Mouse (Mus musculus) G1E (cell line): ENCODE measurements around the gene Ddx25.

ENCODE experiments used
- CTCF ChIP-seq: IDR thresholded peaks from 2 replicates; pipeline ENCODE4 v1.5.1; 2012; ENCODE audit warnings: low read depth, low read length, inconsistent platforms, mixed read lengths
- GATA1 ChIP-seq: IDR thresholded peaks from 2 replicates; pipeline ENCODE4 v1.6.1; 2012; ENCODE audit warnings: borderline replicate concordance, low read length, inconsistent platforms, mixed read lengths
- GATA2 ChIP-seq: IDR thresholded peaks from 2 replicates; pipeline ENCODE4 v1.6.1; 2012; ENCODE audit warnings: low read depth, low read length, inconsistent platforms, borderline replicate concordance
- POLR2AphosphoS5 ChIP-seq: IDR thresholded peaks from 2 replicates; pipeline ENCODE4 v1.6.1; 2012; ENCODE audit warnings: low read depth, low read length, inconsistent platforms; ENCODE audit not compliant: insufficient replicate concordance
- TAL1 ChIP-seq: conservative IDR thresholded peaks from 2 replicates; pipeline ENCODE4 v1.6.1; 2012; ENCODE audit warnings: low read depth, low read length, inconsistent platforms, mixed read lengths

GRCm38 (mm10) chr9:35607647-35608405 lies 49.5 kb upstream of the Ddx25 start:
- no peak for TF ChIP-seq CTCF
- no peak for TF ChIP-seq POLR2AphosphoS5
- no peak for TF ChIP-seq GATA1
- TF ChIP-seq TAL1 = no peak
- TF ChIP-seq GATA2 = no peak
